Mouse (Mus musculus): Measurements from ENCODE around the gene Gtf2h2. TPM values are rescaled to one million over a fixed set of nuclear protein-coding genes. Genes with fewer than 3 reads are reported as not detected.
"Not testable (repeated sequence)": the region's sequence is repeated elsewhere in the genome, so short reads cannot be mapped to it uniquely, and the experiment has no call there.

Gene Gtf2h2
- total and polyA plus RNA-seq, 2 experiments: 19.1 to 20.8 TPM

- Histone ChIP-seq H3K4me1 (ENCODE audit: control insufficient read depth, insufficient read depth, low read length) (no peaks in the 10 kb centered on the region), H3K4me3 (ENCODE audit: insufficient read depth, low read depth, low read length) (no peak overlapping the region), H3K79me2 (ENCODE audit: control insufficient read depth, insufficient read depth, low read length) (no peaks in the 10 kb centered on the region), H3K27ac (replicated peaks; ENCODE audit: insufficient read depth, low read depth, low read length) (no peak overlapping the region), H3K27me3 (ENCODE audit: control insufficient read depth, insufficient read depth, low read length) (no peaks in the 10 kb centered on the region), H3K9ac (ENCODE audit: low read depth, low read length) (no peak overlapping the region), H3K36me3 (ENCODE audit: control insufficient read depth, insufficient read depth, low read length) (peaks cover 32% of the 10 kb centered on the region)
- no peak for DNase-seq (ENCODE audit: extremely low read depth, low read depth, low spot score)
- WGBS: 92% methylated on average over 2 of the region's 2 CpGs
- TF ChIP-seq POLR2A (IDR thresholded peaks at IDR 0.05; ENCODE audit: extremely low read depth, insufficient read depth, low read length) (no peak), CTCF (IDR thresholded peaks at IDR 0.05; ENCODE audit: low read depth, low read length) (no peak)
Observed at GRCm38 (mm10) chr13:100463527-100464222, 28.7 kb downstream of the Gtf2h2 start.

DNA sequence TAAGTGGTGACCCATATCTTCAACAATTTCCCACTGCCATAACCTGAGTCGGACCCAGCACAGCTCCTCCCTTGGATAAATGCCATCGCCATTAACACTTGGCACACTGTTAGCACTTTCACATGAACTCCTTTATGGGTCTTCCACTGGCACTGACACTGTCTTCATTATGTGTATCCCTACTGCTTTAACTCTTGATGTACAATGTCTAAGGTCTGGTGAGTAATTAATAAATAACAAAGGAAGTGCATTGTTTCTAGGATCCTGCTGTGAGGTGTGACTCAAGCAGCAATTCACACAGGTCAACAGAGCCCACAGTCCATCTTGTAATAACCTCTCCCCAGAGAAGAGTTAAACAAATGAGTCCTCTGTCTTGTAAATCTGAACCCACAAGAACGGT, 31.0 kb downstream of the Gtf2h2 start:
- no peaks in the 10 kb centered on the region for H3K79me2 ChIP-seq (ENCODE audit: control insufficient read depth, insufficient read depth, low read length)
- H3K9ac ChIP-seq (ENCODE audit: low read depth, low read length): no peak overlapping the region
- TF ChIP-seq CTCF (IDR thresholded peaks at IDR 0.05; ENCODE audit: low read depth, low read length): no peak
- no peak for TF ChIP-seq POLR2A (IDR thresholded peaks at IDR 0.05; ENCODE audit: extremely low read depth, insufficient read depth, low read length)
- DNase-seq (ENCODE audit: extremely low read depth, low read depth, low spot score): no peak
- H3K36me3 ChIP-seq (ENCODE audit: control insufficient read depth, insufficient read depth, low read length): peaks cover 18% of the 10 kb centered on the region
- 89% methylated on average over 3 of the region's 3 CpGs for WGBS
- no peaks in the 10 kb centered on the region for H3K27me3 ChIP-seq (ENCODE audit: control insufficient read depth, insufficient read depth, low read length)
- no peaks in the 10 kb centered on the region for H3K4me1 ChIP-seq (ENCODE audit: control insufficient read depth, insufficient read depth, low read length)
- H3K4me3 ChIP-seq (ENCODE audit: insufficient read depth, low read depth, low read length): no peak overlapping the region
- no peak overlapping the region for H3K27ac ChIP-seq (replicated peaks; ENCODE audit: insufficient read depth, low read depth, low read length)

DNA sequence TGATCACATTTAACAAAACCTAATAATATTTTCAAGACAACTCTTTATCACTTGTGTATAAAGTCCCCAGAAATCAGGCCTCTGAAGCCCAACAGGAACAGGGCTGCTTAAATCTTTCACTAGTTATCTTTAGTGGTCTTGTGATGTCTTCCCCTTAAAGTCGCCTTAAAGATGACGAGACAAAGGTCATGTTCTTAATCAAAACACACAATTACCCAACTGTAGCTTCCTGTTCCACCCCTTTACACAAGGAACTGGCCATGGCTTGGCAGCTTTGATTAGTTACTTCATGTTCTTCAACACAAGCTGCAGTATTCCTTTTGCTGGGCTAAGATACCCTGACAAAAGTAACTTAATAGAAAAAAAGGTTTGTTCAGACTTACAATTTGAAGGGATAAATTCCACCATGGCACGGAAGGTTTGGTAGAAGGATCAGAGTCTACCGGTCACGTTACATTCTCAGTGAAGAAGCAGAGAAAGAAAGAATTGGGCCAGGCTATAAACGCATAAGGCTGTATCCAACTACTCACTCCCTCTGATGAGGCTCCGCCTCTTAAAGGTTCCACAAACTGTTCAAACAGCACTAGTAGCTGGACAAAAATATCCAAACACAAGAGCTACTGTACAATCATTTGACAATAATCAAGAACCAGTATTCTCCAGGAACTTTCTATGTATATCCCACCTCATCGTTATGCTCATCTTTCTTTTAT, 39.8 kb downstream of the Gtf2h2 start, which contains the start of gene Naip1:
Gene Naip1, minus strand, starts transcription at position 455 of the 713 bp plus-strand sequence.
- not testable (repeated sequence) for H3K9ac ChIP-seq (ENCODE audit: low read depth, low read length); H3K27me3 ChIP-seq (ENCODE audit: control insufficient read depth, insufficient read depth, low read length); H3K27ac ChIP-seq (replicated peaks; ENCODE audit: insufficient read depth, low read depth, low read length); H3K36me3 ChIP-seq (ENCODE audit: control insufficient read depth, insufficient read depth, low read length); H3K4me1 ChIP-seq (ENCODE audit: control insufficient read depth, insufficient read depth, low read length); H3K4me3 ChIP-seq (ENCODE audit: insufficient read depth, low read depth, low read length); H3K79me2 ChIP-seq (ENCODE audit: control insufficient read depth, insufficient read depth, low read length)
- peak; percentile 30 for DNase-seq (ENCODE audit: extremely low read depth, low read depth, low spot score)
- 79% methylated on average over 8 of the region's 8 CpGs for WGBS

- TF ChIP-seq CTCF (IDR thresholded peaks at IDR 0.05; ENCODE audit: low read depth, low read length) (no peak), POLR2A (IDR thresholded peaks at IDR 0.05; ENCODE audit: extremely low read depth, insufficient read depth, low read length) (no peak)
- DNase-seq (ENCODE audit: extremely low read depth, low read depth, low spot score): peak; percentile 30
- WGBS: 74% methylated on average over 1 of the region's 1 CpGs
- Histone ChIP-seq H3K79me2 (ENCODE audit: control insufficient read depth, insufficient read depth, low read length) (no peaks in the 10 kb centered on the region), H3K27me3 (ENCODE audit: control insufficient read depth, insufficient read depth, low read length) (no peaks in the 10 kb centered on the region), H3K4me1 (ENCODE audit: control insufficient read depth, insufficient read depth, low read length) (no peaks in the 10 kb centered on the region), H3K9ac (ENCODE audit: low read depth, low read length) (no peak overlapping the region), H3K36me3 (ENCODE audit: control insufficient read depth, insufficient read depth, low read length) (no peaks in the 10 kb centered on the region), H3K27ac (replicated peaks; ENCODE audit: insufficient read depth, low read depth, low read length) (no peak overlapping the region), H3K4me3 (ENCODE audit: insufficient read depth, low read depth, low read length) (no peak overlapping the region)
Observed at GRCm38 (mm10) chr13:100449495-100449894, 42.9 kb downstream of the Gtf2h2 start.

- Histone ChIP-seq H3K79me2 (ENCODE audit: control insufficient read depth, insufficient read depth, low read length) (no peaks in the 10 kb centered on the region), H3K9ac (ENCODE audit: low read depth, low read length) (no peak overlapping the region), H3K4me1 (ENCODE audit: control insufficient read depth, insufficient read depth, low read length) (no peaks in the 10 kb centered on the region), H3K27ac (replicated peaks; ENCODE audit: insufficient read depth, low read depth, low read length) (no peak overlapping the region), H3K36me3 (ENCODE audit: control insufficient read depth, insufficient read depth, low read length) (no peaks in the 10 kb centered on the region), H3K4me3 (ENCODE audit: insufficient read depth, low read depth, low read length) (no peak overlapping the region), H3K27me3 (ENCODE audit: control insufficient read depth, insufficient read depth, low read length) (no peaks in the 10 kb centered on the region)
- WGBS: 68% methylated on average over 3 of the region's 3 CpGs
- DNase-seq (ENCODE audit: extremely low read depth, low read depth, low spot score): no peak
- TF ChIP-seq CTCF (IDR thresholded peaks at IDR 0.05; ENCODE audit: low read depth, low read length): no peak
- no peak for TF ChIP-seq POLR2A (IDR thresholded peaks at IDR 0.05; ENCODE audit: extremely low read depth, insufficient read depth, low read length)
Observed at GRCm38 (mm10) chr13:100440116-100440515, 52.3 kb downstream of the Gtf2h2 start.

DNA sequence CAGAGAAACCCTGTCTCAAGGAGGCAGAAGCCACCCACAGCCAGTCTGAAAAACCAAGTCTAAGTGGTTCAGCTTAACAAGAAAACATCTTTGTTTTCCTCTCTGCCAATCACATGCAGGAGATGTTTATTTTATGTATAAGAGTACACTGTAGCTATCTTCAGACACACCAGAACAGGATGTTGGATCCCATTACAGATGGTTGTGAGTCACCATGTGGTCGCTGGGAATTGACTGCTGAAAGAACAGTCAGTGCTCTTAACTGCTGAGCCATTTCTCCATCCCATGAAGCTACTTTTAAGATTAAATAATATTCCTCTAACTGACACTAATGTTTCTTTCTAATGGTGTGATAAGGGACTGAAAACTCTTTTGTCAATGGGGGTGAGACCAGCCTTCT, 53.7 kb downstream of the Gtf2h2 start:
- Histone ChIP-seq H3K27ac (replicated peaks; ENCODE audit: insufficient read depth, low read depth, low read length) (no peak overlapping the region), H3K79me2 (ENCODE audit: control insufficient read depth, insufficient read depth, low read length) (no peaks in the 10 kb centered on the region), H3K36me3 (ENCODE audit: control insufficient read depth, insufficient read depth, low read length) (no peaks in the 10 kb centered on the region), H3K9ac (ENCODE audit: low read depth, low read length) (no peak overlapping the region), H3K4me1 (ENCODE audit: control insufficient read depth, insufficient read depth, low read length) (no peaks in the 10 kb centered on the region), H3K4me3 (ENCODE audit: insufficient read depth, low read depth, low read length) (no peak overlapping the region), H3K27me3 (ENCODE audit: control insufficient read depth, insufficient read depth, low read length) (no peaks in the 10 kb centered on the region)
- TF ChIP-seq POLR2A (IDR thresholded peaks at IDR 0.05; ENCODE audit: extremely low read depth, insufficient read depth, low read length) (no peak), CTCF (IDR thresholded peaks at IDR 0.05; ENCODE audit: low read depth, low read length) (no peak)
- 62% methylated on average over 1 of the region's 1 CpGs for WGBS
- DNase-seq (ENCODE audit: extremely low read depth, low read depth, low spot score): no peak

Measured in liver, adult 2 months (tissue).